Mouse (Mus musculus): ENCODE results near the gene Crybb2.

GRCm38 (mm10) chr5:113031201-113031754 lies 38.6 kb downstream of the Crybb2 start:
- TF ChIP-seq CTCF (IDR thresholded peaks at IDR 0.05) = no peak
- no peak for TF ChIP-seq POLR2A (IDR thresholded peaks at IDR 0.05; ENCODE audit: insufficient read depth, low read depth, low read length)
- no peak for TF ChIP-seq EP300 (IDR thresholded peaks at IDR 0.05; ENCODE audit: insufficient read depth, low read depth, low read length)

Data from heart, adult 2 months (tissue).